Mouse (Mus musculus) thymus, postnatal 4 days (tissue): Measurements from ENCODE around the gene Rnd1.

Experiments used
- DNase-seq: peaks from one replicate; pipeline ENCODE4 v3.0.0; 2021

The Rnd1 gene

GRCm38 (mm10) chr15:98676471-98676870, 790 bp downstream of the Rnd1 start:
- DNase-seq = peak; percentile 53

- peak; percentile 25 for DNase-seq
These were observed 1.5 kb downstream of the Rnd1 start for GRCm38 (mm10) chr15:98675634-98676250.

- DNase-seq = no peak
These were observed 2.2 kb downstream of the Rnd1 start for GRCm38 (mm10) chr15:98674994-98675545.

GRCm38 (mm10) chr15:98674284-98674993, 2.8 kb downstream of the Rnd1 start:
- DNase-seq = no peak

- DNase-seq = no peak
These were observed 3.5 kb downstream of the Rnd1 start for GRCm38 (mm10) chr15:98673732-98674131.

- no peak for DNase-seq
These were observed 4.7 kb downstream of the Rnd1 start for GRCm38 (mm10) chr15:98672592-98672991.

GRCm38 (mm10) chr15:98664042-98664907, 13.0 kb downstream of the Rnd1 start:
- no peak for DNase-seq

- DNase-seq = peak; percentile 96
These were observed 14.4 kb downstream of the Rnd1 start, which contains the start of gene Ddx23 for GRCm38 (mm10) chr15:98662567-98663545. Ddx23 (minus strand) TSS chr15:98662894.

GRCm38 (mm10) chr15:98662198-98662566, 15.1 kb downstream of the Rnd1 start:
- DNase-seq = no peak

- DNase-seq = no peak
These were observed 20.1 kb downstream of the Rnd1 start for GRCm38 (mm10) chr15:98656982-98657751.

- DNase-seq = no peak
These were observed 25.1 kb downstream of the Rnd1 start for GRCm38 (mm10) chr15:98652174-98652573.

- DNase-seq = no peak
These were observed 25.8 kb downstream of the Rnd1 start for GRCm38 (mm10) chr15:98651431-98651830.

GRCm38 (mm10) chr15:98648071-98648470, 29.2 kb downstream of the Rnd1 start:
- DNase-seq = no peak

- DNase-seq = no peak
These were observed 30.0 kb downstream of the Rnd1 start for GRCm38 (mm10) chr15:98647308-98647707.

- no peak for DNase-seq
These were observed 30.5 kb downstream of the Rnd1 start for GRCm38 (mm10) chr15:98646737-98647136.

- DNase-seq = no peak
These were observed 31.9 kb downstream of the Rnd1 start for GRCm38 (mm10) chr15:98645057-98646026.

GRCm38 (mm10) chr15:98644406-98644805, 32.9 kb downstream of the Rnd1 start:
- DNase-seq = no peak

- DNase-seq = no peak
These were observed 37.1 kb downstream of the Rnd1 start for GRCm38 (mm10) chr15:98640157-98640556.

- DNase-seq = no peak
These were observed 40.1 kb downstream of the Rnd1 start for GRCm38 (mm10) chr15:98637155-98637554.

GRCm38 (mm10) chr15:98636517-98636916, 40.7 kb downstream of the Rnd1 start:
- no peak for DNase-seq
